Mouse (Mus musculus): ENCODE measurements around the gene Atg4b. TPM values are rescaled to one million over a fixed set of nuclear protein-coding genes. Genes with fewer than 3 reads are reported as not detected.
A peak's percentile ranks its signal among the peaks of the same experiment; 100 is the strongest.
"Not testable (repeated sequence)": the region's sequence is repeated elsewhere in the genome, so short reads cannot be mapped to it uniquely, and the experiment has no call there.

Gene Atg4b
- total and polyA plus RNA-seq, 3 experiments, result 27.7 to 36.4 (median 33.6) TPM

- 61% methylated on average over 3 of the region's 4 CpGs for WGBS
- H3K9ac ChIP-seq (ENCODE audit: low read depth, low read length); DNase-seq; H3K4me3 ChIP-seq; H3K27me3 ChIP-seq (ENCODE audit: control insufficient read depth, insufficient read depth, low read length); H3K36me3 ChIP-seq (ENCODE audit: control insufficient read depth, insufficient read depth, low read length); H3K4me1 ChIP-seq (ENCODE audit: control insufficient read depth, insufficient read depth, low read length); H3K27ac ChIP-seq; H3K79me2 ChIP-seq (replicated peaks; ENCODE audit: control insufficient read depth, insufficient read depth, low read length): not testable (repeated sequence)
- intact Hi-C loops (cut with DNase I), result loop anchor here (10.0 kb wide), 2 partner anchors 82 to 242 kb away; partner anchors contain the start of gene Gal3st2b
- peak; percentile 52 for TF ChIP-seq CTCF (IDR thresholded peaks at IDR 0.05)
Measured at GRCm38 (mm10) chr1:93832754-93833360, 81.6 kb downstream of the Atg4b start.

- Histone ChIP-seq H3K36me3 (ENCODE audit: control insufficient read depth, insufficient read depth, low read length) (no peaks in the 10 kb centered on the region), H3K79me2 (replicated peaks; ENCODE audit: control insufficient read depth, insufficient read depth, low read length) (no peaks in the 10 kb centered on the region), H3K4me1 (ENCODE audit: control insufficient read depth, insufficient read depth, low read length) (no peaks in the 10 kb centered on the region), H3K27ac (no peak overlapping the region), H3K27me3 (ENCODE audit: control insufficient read depth, insufficient read depth, low read length) (no peaks in the 10 kb centered on the region), H3K9ac (ENCODE audit: low read depth, low read length) (no peak overlapping the region), H3K4me3 (no peak overlapping the region)
- 84% methylated on average over 7 of the region's 7 CpGs for WGBS
- intact Hi-C loops (cut with DNase I), result loop anchor here (10.0 kb wide), 2 partner anchors 80 to 240 kb away; partner anchors contain the start of gene Gal3st2b
- TF ChIP-seq CTCF (IDR thresholded peaks at IDR 0.05), result no peak
- TF ChIP-seq POLR2A (IDR thresholded peaks at IDR 0.05; ENCODE audit: insufficient read depth, low read depth, low read length), result no peak
- TF ChIP-seq EP300 (IDR thresholded peaks at IDR 0.05; ENCODE audit: insufficient read depth, low read depth, low read length), result no peak
- DNase-seq, result no peak
Measured at GRCm38 (mm10) chr1:93834671-93835150, 83.4 kb downstream of the Atg4b start.

GRCm38 (mm10) chr1:93835211-93835610, 83.9 kb downstream of the Atg4b start:
- Histone ChIP-seq H3K79me2 (replicated peaks; ENCODE audit: control insufficient read depth, insufficient read depth, low read length) (no peaks in the 10 kb centered on the region), H3K9ac (ENCODE audit: low read depth, low read length) (no peak overlapping the region), H3K36me3 (ENCODE audit: control insufficient read depth, insufficient read depth, low read length) (no peaks in the 10 kb centered on the region), H3K4me1 (ENCODE audit: control insufficient read depth, insufficient read depth, low read length) (no peaks in the 10 kb centered on the region), H3K27me3 (ENCODE audit: control insufficient read depth, insufficient read depth, low read length) (no peaks in the 10 kb centered on the region), H3K4me3 (no peak overlapping the region), H3K27ac (no peak overlapping the region)
- 94% methylated on average over 4 of the region's 4 CpGs for WGBS
- TF ChIP-seq POLR2A (IDR thresholded peaks at IDR 0.05; ENCODE audit: insufficient read depth, low read depth, low read length) (no peak), CTCF (IDR thresholded peaks at IDR 0.05) (no peak), EP300 (IDR thresholded peaks at IDR 0.05; ENCODE audit: insufficient read depth, low read depth, low read length) (no peak)
- no peak for DNase-seq
- intact Hi-C loops (cut with DNase I), result loop anchor here (10.0 kb wide), 2 partner anchors 80 to 240 kb away; partner anchors contain the start of gene Gal3st2b

GRCm38 (mm10) chr1:93835876-93836531, 84.7 kb downstream of the Atg4b start:
- H3K4me3 ChIP-seq, result no peak overlapping the region
- 88% methylated on average over 6 of the region's 6 CpGs for WGBS
- H3K79me2 ChIP-seq (replicated peaks; ENCODE audit: control insufficient read depth, insufficient read depth, low read length), result no peaks in the 10 kb centered on the region
- no peaks in the 10 kb centered on the region for H3K27me3 ChIP-seq (ENCODE audit: control insufficient read depth, insufficient read depth, low read length)
- TF ChIP-seq CTCF (IDR thresholded peaks at IDR 0.05) (no peak), POLR2A (IDR thresholded peaks at IDR 0.05; ENCODE audit: insufficient read depth, low read depth, low read length) (no peak), EP300 (IDR thresholded peaks at IDR 0.05; ENCODE audit: insufficient read depth, low read depth, low read length) (no peak)
- H3K36me3 ChIP-seq (ENCODE audit: control insufficient read depth, insufficient read depth, low read length), result no peaks in the 10 kb centered on the region
- H3K27ac ChIP-seq, result no peak overlapping the region
- intact Hi-C loops (cut with DNase I), result loop anchor here (10.0 kb wide), 2 partner anchors 79 to 239 kb away; partner anchors contain the start of gene Gal3st2b
- no peak overlapping the region for H3K9ac ChIP-seq (ENCODE audit: low read depth, low read length)
- no peak for DNase-seq
- no peaks in the 10 kb centered on the region for H3K4me1 ChIP-seq (ENCODE audit: control insufficient read depth, insufficient read depth, low read length)

- 88% methylated on average over 2 of the region's 2 CpGs for WGBS
- intact Hi-C loops (cut with DNase I), result loop anchor here (10.0 kb wide), 2 partner anchors 78 to 238 kb away; partner anchors contain the start of gene Gal3st2b
- no peak for TF ChIP-seq EP300 (IDR thresholded peaks at IDR 0.05; ENCODE audit: insufficient read depth, low read depth, low read length)
Measured at GRCm38 (mm10) chr1:93836532-93836913, 85.2 kb downstream of the Atg4b start.

GRCm38 (mm10) chr1:93837335-93837734, 86.0 kb downstream of the Atg4b start:
- Histone ChIP-seq H3K4me1 (ENCODE audit: control insufficient read depth, insufficient read depth, low read length) (no peaks in the 10 kb centered on the region), H3K27me3 (ENCODE audit: control insufficient read depth, insufficient read depth, low read length) (no peaks in the 10 kb centered on the region), H3K79me2 (replicated peaks; ENCODE audit: control insufficient read depth, insufficient read depth, low read length) (no peaks in the 10 kb centered on the region), H3K4me3 (no peak overlapping the region), H3K9ac (ENCODE audit: low read depth, low read length) (no peak overlapping the region), H3K27ac (no peak overlapping the region), H3K36me3 (ENCODE audit: control insufficient read depth, insufficient read depth, low read length) (no peaks in the 10 kb centered on the region)
- 94% methylated on average over 8 of the region's 8 CpGs for WGBS
- DNase-seq, result no peak
- TF ChIP-seq POLR2A (IDR thresholded peaks at IDR 0.05; ENCODE audit: insufficient read depth, low read depth, low read length) (no peak), EP300 (IDR thresholded peaks at IDR 0.05; ENCODE audit: insufficient read depth, low read depth, low read length) (no peak), CTCF (IDR thresholded peaks at IDR 0.05) (no peak)
- intact Hi-C loops (cut with DNase I), result loop anchor here (10.0 kb wide), 2 partner anchors 77 to 237 kb away; partner anchors contain the start of gene Gal3st2b

More at GRCm38 (mm10) chr1:93836532-93836913, 85.2 kb downstream of the Atg4b start:
- Histone ChIP-seq H3K27ac (no peak overlapping the region), H3K79me2 (replicated peaks; ENCODE audit: control insufficient read depth, insufficient read depth, low read length) (no peaks in the 10 kb centered on the region), H3K9ac (ENCODE audit: low read depth, low read length) (no peak overlapping the region), H3K4me1 (ENCODE audit: control insufficient read depth, insufficient read depth, low read length) (no peaks in the 10 kb centered on the region), H3K4me3 (no peak overlapping the region), H3K36me3 (ENCODE audit: control insufficient read depth, insufficient read depth, low read length) (no peaks in the 10 kb centered on the region), H3K27me3 (ENCODE audit: control insufficient read depth, insufficient read depth, low read length) (no peaks in the 10 kb centered on the region)
- no peak for DNase-seq

GRCm38 (mm10) chr1:93838569-93838968, 87.3 kb downstream of the Atg4b start:
- WGBS, result 75% methylated on average over 8 of the region's 8 CpGs
- H3K79me2 ChIP-seq (replicated peaks; ENCODE audit: control insufficient read depth, insufficient read depth, low read length), result not testable (repeated sequence)
- intact Hi-C loops (cut with DNase I), result loop anchor here (10.0 kb wide), 2 partner anchors 76 to 236 kb away; partner anchors contain the start of gene Gal3st2b

More at GRCm38 (mm10) chr1:93838569-93838968, 87.3 kb downstream of the Atg4b start:
- H3K27ac ChIP-seq; H3K36me3 ChIP-seq (ENCODE audit: control insufficient read depth, insufficient read depth, low read length); H3K27me3 ChIP-seq (ENCODE audit: control insufficient read depth, insufficient read depth, low read length); DNase-seq; H3K4me3 ChIP-seq; H3K9ac ChIP-seq (ENCODE audit: low read depth, low read length); H3K4me1 ChIP-seq (ENCODE audit: control insufficient read depth, insufficient read depth, low read length): not testable (repeated sequence)
